Mouse (Mus musculus) midbrain, embryonic 11.5 days (tissue): ENCODE data around the gene Slc24a2. TPM values are rescaled to one million over a fixed set of nuclear protein-coding genes. Genes with fewer than 3 reads are reported as not detected.

Experiments
- ATAC-seq: fragments of 200-750 bp; cut with Nextera tagmentation; 2 replicates; pipeline ENCODE4 v1.8.0; 2017; ENCODE audit warnings: moderate TSS enrichment, moderate library complexity; ENCODE audit not compliant: low FRiP score
- DNase-seq: peaks from one replicate; pipeline ENCODE4 v3.0.0; 2015; ENCODE audit warnings: low spot score; ENCODE audit errors: missing footprints
- H3K27ac ChIP-seq: fragments of 300-500 bp; sonication (generic); 2 replicates; pipeline ENCODE4 v1.5.1; 2014; ENCODE audit warnings: low read depth, low read length
- H3K27me3 ChIP-seq: fragments of 300-500 bp; sonication (generic); 2 replicates; pipeline ENCODE4 v1.6.1; 2014; ENCODE audit warnings: mild to moderate bottlenecking, low read length, moderate library complexity, mixed read lengths; ENCODE audit not compliant: control insufficient read depth, insufficient read depth
- H3K36me3 ChIP-seq: fragments of 300-500 bp; sonication (generic); 2 replicates; pipeline ENCODE4 v1.6.1; 2014; ENCODE audit warnings: mild to moderate bottlenecking, low read length, moderate library complexity, mixed read lengths; ENCODE audit not compliant: control insufficient read depth, insufficient read depth
- H3K4me1 ChIP-seq: fragments of 300-500 bp; sonication (generic); 2 replicates; pipeline ENCODE4 v1.6.1; 2014; ENCODE audit warnings: low read length; ENCODE audit not compliant: control insufficient read depth, insufficient read depth
- H3K4me2 ChIP-seq: fragments of 300-500 bp; sonication (generic); 2 replicates; pipeline ENCODE4 v1.6.1; 2014; ENCODE audit warnings: mild to moderate bottlenecking, moderate library complexity
- H3K4me3 ChIP-seq: fragments of 300-500 bp; sonication (generic); 2 replicates; pipeline ENCODE4 v1.5.1; 2014; ENCODE audit warnings: low read depth, low read length
- H3K9ac ChIP-seq: fragments of 300-500 bp; sonication (generic); 2 replicates; pipeline ENCODE4 v1.6.1; 2014; ENCODE audit warnings: low read length
- H3K9me3 ChIP-seq: fragments of 300-500 bp; sonication (generic); 2 replicates; pipeline ENCODE4 v1.6.1; 2016; ENCODE audit warnings: low read length; ENCODE audit not compliant: control insufficient read depth
- WGBS: fragments of 180-500 bp; shearing (Covaris S2); extraction: QIAGEN DNeasy Blood & Tissue Kit; methylation state at CpG from one replicate; pipeline ENCODE4 v1.1.7; 2014; 5-methylcytosine and 5-hydroxymethylcytosine counted together
- polyA plus RNA-seq: library from polyadenylated mRNA; unstranded; fragments of >200 nt; fragmentation: Nextera tagmentation; extraction: Ambion mirVana; gene quantifications from 2 replicates; pipeline ENCODE4 v1.2.1, GENCODE M21; 2014

Slc24a2 gene
- polyA plus RNA-seq, 1 experiment from 2014 or later = 0.87 TPM

DNA sequence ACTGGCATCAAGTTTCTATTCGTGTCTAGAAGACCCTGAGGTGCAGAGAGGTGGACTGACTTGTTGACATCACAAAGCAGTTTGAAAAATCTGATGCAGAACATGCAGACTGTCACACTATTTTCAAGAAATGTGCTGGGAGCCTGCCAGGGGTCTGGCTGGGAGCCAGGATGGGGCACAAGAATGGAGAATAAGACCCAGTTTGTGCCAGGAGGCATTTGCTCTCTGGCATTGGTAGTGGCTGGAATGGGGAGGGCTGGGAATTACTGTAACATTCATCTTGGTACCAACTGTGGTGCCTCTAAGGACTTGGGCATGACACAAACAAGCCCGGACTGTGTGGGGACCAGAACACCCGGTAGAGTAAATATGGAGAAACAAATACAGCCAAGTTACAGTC, 89.4 kb downstream of the Slc24a2 start:
- H3K4me3 ChIP-seq = no peak overlapping the region
- H3K27ac ChIP-seq = no peak overlapping the region
- no peaks in the 10 kb centered on the region for H3K4me1 ChIP-seq
- H3K9ac ChIP-seq = no peak overlapping the region
- no peaks in the 10 kb centered on the region for H3K9me3 ChIP-seq
- no peak overlapping the region for H3K4me2 ChIP-seq
- H3K36me3 ChIP-seq = no peaks in the 10 kb centered on the region
- no peaks in the 10 kb centered on the region for H3K27me3 ChIP-seq
- 81% methylated on average over 3 of the region's 3 CpGs for WGBS
- DNase-seq (no peak), ATAC-seq (no peak)

DNA sequence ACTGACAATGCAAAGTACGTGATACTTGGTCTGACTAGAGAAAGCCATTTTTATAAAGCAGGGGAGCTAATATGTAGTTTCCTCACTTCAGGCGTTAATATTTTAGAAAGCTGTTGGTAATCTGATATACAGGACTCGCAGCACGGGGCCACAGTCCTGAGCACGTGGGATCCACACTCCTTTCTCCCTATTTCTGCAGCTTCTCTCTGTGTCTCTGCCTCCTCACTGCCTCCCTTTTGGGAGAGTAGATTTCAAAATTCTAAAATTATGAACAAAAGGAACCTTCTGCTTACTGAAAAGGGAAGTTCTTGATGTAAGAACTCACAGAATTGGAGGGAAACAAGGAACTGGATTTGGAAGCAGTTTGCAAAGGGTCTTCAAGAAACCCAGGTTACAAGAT, 97.8 kb downstream of the Slc24a2 start:
- no peaks in the 10 kb centered on the region for H3K9me3 ChIP-seq
- WGBS = 83% methylated on average over 5 of the region's 5 CpGs
- H3K4me1 ChIP-seq = no peaks in the 10 kb centered on the region
- DNase-seq (no peak), ATAC-seq (no peak)
- H3K36me3 ChIP-seq = no peaks in the 10 kb centered on the region
- no peak overlapping the region for H3K9ac ChIP-seq
- H3K27ac ChIP-seq = no peak overlapping the region
- H3K27me3 ChIP-seq = no peaks in the 10 kb centered on the region
- H3K4me3 ChIP-seq = no peak overlapping the region
- H3K4me2 ChIP-seq = no peak overlapping the region

DNA sequence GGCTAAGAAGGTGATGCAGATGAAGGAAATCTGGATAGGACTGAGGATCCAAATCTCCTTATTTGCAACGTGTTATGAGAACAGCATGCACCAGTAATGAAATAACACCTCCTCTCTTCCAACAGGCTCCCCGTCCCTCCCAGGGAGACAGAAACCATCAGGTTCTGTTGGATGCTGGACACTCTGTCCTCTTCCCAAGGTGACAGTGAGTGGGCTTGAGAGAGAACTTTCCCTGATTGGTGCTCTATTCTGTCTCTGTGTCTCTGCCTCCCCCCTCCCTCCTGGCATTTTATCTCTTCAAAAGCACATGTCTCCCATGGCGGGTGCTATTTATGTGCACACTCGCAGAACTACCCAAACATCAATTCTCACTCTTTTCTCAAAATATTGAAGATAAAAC, 103.5 kb downstream of the Slc24a2 start:
- 89% methylated on average over 4 of the region's 4 CpGs for WGBS
- DNase-seq = no peak
- H3K27me3 ChIP-seq = no peaks in the 10 kb centered on the region
- H3K27ac ChIP-seq = no peak overlapping the region
- no peak overlapping the region for H3K9ac ChIP-seq
- no peaks in the 10 kb centered on the region for H3K36me3 ChIP-seq
- no peak for ATAC-seq
- H3K4me1 ChIP-seq = no peaks in the 10 kb centered on the region
- H3K9me3 ChIP-seq = no peaks in the 10 kb centered on the region
- no peak overlapping the region for H3K4me2 ChIP-seq
- no peak overlapping the region for H3K4me3 ChIP-seq

DNA sequence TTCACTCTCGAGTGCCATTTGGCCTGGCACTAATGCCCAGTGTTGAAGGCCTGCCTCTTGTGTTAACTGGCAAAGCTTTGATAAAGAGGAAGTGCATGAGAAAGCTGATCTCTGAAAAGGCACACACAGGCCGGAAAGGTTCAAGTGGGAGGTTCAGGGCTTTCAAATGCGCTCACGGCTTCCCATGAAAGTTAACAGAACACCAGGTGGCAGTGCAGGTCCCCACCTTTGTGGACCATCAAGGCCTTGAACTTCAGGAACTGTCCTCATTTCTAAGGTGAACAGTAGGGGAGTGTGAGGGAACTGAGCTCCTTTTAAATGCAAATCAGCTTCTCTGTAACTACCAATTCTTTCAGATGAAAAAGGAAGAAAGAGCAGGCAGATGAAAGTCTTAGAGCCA, 110.5 kb downstream of the Slc24a2 start:
- ATAC-seq = no peak
- no peaks in the 10 kb centered on the region for H3K27me3 ChIP-seq
- no peak overlapping the region for H3K4me2 ChIP-seq
- DNase-seq = no peak
- no peaks in the 10 kb centered on the region for H3K9me3 ChIP-seq
- H3K4me3 ChIP-seq = no peak overlapping the region
- no peak overlapping the region for H3K9ac ChIP-seq
- H3K27ac ChIP-seq = no peak overlapping the region
- 55% methylated on average over 4 of the region's 4 CpGs for WGBS
- no peaks in the 10 kb centered on the region for H3K36me3 ChIP-seq
- H3K4me1 ChIP-seq = no peaks in the 10 kb centered on the region; the same call in 1 of the 2 replicates

DNA sequence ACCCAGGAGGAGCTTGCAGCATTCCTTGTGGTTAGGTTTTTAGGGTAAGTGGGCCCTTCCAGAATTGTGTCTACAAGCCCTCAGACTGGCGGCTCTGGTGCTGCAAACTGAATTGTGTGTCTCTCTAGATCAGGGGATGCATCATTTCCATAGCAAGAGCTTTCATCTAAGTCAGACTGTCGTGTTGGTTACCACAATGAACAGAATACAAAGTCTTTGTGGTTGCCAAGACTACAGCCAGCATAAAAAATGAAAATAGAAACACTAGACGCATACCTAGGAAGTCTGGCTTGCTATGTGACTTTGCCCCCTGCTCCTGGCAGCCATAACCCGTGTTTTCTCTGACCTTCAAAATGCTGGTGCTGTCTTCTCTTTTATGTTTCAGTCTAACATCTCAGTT, 114.6 kb downstream of the Slc24a2 start:
- Histone ChIP-seq H3K27ac (no peak overlapping the region), H3K4me1 (no peaks in the 10 kb centered on the region; the same call in 1 of the 2 replicates), H3K27me3 (no peaks in the 10 kb centered on the region), H3K4me3 (no peak overlapping the region), H3K9ac (no peak overlapping the region), H3K4me2 (no peak overlapping the region), H3K36me3 (no peaks in the 10 kb centered on the region), H3K9me3 (no peaks in the 10 kb centered on the region)
- DNase-seq = no peak
- WGBS = 57% methylated on average over 4 of the region's 4 CpGs
- ATAC-seq = no peak

DNA sequence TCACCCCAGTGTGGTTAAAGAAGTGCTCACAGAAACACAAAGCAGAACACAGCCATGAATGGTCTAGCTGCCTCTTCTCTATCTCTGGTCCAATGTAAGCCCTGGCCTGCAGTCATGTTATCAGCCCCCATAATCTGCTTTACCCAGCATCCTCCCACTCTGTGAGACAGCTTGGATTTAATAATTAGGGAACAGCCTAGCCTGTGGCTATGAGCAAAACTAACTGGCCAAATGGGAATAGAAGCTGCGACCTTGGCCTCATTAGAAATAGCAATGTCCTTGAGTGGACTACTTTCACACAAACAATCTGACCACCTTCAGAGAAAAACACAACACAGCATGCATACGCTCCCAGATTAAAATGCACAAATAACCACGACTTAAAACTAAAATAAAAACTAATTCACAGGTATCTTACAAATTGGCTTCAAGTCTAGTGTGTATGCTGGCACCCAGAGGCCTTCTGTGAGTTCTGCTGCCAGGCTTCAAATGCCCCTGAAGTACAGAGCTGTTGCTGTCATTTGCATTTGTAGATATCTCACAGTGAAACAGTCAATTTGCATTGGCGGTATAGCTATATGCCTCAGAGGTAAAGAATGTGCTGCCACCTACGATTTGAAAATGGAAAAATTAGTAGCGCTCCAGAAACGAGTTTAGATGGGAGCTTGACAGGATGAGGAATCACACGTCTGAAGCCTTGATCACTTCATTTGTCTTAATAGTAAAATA, 120.8 kb downstream of the Slc24a2 start:
- H3K9me3 ChIP-seq = no peaks in the 10 kb centered on the region
- DNase-seq = no peak
- H3K4me1 ChIP-seq = no peaks in the 10 kb centered on the region
- WGBS = 84% methylated on average over 8 of the region's 8 CpGs
- no peak overlapping the region for H3K27ac ChIP-seq
- no peak overlapping the region for H3K4me2 ChIP-seq
- H3K27me3 ChIP-seq = no peaks in the 10 kb centered on the region
- H3K9ac ChIP-seq = no peak overlapping the region
- no peak for ATAC-seq
- no peaks in the 10 kb centered on the region for H3K36me3 ChIP-seq
- H3K4me3 ChIP-seq = no peak overlapping the region

DNA sequence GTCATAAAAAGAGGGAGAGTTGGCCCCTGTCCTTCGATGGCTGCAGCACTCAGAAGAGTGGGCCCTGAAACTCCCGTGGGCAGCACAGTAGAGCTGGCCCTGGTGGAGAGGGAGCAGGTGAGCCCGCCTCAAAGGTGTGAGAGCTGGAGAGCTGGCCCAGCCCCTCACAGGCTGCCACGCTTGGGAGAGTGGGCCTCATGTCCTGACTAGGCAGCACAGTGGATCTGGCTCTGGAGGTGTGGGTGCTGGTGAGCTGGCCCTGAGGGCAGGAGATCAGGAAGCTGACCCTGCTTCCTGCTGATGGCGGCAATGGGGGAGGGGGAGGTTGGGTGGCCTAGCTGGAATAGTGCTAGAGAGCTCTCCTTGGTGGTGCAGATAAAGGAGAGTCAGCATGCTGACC, 129.3 kb downstream of the Slc24a2 start:
- Histone ChIP-seq H3K4me1 (no peaks in the 10 kb centered on the region), H3K27ac (no peak overlapping the region), H3K9me3 (no peaks in the 10 kb centered on the region), H3K27me3 (no peaks in the 10 kb centered on the region), H3K4me2 (no peak overlapping the region), H3K4me3 (no peak overlapping the region), H3K36me3 (no peaks in the 10 kb centered on the region), H3K9ac (no peak overlapping the region)
- DNase-seq = no peak
- WGBS = 82% methylated on average over 5 of the region's 5 CpGs
- ATAC-seq = peak; percentile 9; the same call in 1 of the 2 replicates

DNA sequence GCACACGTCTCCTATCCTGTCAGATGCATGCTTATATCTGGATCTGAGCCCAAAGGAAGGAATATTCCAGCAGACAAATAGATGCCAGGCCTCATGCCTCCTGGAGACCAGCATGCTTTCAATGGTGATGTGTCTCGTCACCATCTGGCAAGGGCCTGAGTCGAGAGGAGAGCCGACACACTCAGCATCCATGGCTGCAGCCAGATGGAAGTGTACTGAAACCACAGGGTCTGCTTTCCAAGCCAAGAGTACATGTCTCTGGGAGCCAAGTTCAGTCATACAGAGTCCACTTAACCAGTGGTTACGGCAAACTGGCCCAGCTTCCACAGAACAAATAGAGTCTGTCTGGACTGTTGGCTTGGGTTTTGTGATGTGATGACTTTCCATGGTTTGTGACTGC, 134.1 kb downstream of the Slc24a2 start:
- Histone ChIP-seq H3K27ac (no peak overlapping the region), H3K36me3 (no peaks in the 10 kb centered on the region), H3K27me3 (no peaks in the 10 kb centered on the region), H3K4me3 (no peak overlapping the region), H3K4me2 (no peak overlapping the region), H3K4me1 (no peaks in the 10 kb centered on the region), H3K9me3 (no peaks in the 10 kb centered on the region), H3K9ac (no peak overlapping the region)
- DNase-seq (no peak), ATAC-seq (no peak)
- 92% methylated on average over 5 of the region's 5 CpGs for WGBS

DNA sequence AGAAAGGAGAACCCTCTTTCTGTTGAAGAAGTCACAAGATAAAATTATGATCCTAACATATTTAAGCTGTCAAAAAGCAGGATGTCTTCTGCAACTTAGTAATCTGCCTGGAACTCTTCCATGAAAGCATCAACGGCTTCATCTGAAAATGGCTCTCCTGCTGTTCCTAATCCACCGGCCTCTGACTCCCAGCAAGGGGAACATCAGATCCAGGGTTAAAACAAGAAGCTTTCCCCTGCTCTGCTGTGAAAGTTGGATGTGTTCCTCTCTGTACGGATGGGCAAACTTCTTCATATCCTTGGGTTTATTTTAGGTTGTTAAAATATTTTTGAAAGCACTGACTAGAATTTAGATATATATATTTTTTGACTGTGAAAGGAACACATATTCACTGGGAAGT, 136.7 kb downstream of the Slc24a2 start:
- no peak overlapping the region for H3K27ac ChIP-seq
- H3K36me3 ChIP-seq = no peaks in the 10 kb centered on the region
- H3K9me3 ChIP-seq = no peaks in the 10 kb centered on the region
- H3K9ac ChIP-seq = no peak overlapping the region
- H3K4me2 ChIP-seq = no peak overlapping the region
- ATAC-seq (no peak), DNase-seq (no peak)
- no peaks in the 10 kb centered on the region for H3K4me1 ChIP-seq
- no peak overlapping the region for H3K4me3 ChIP-seq
- no peaks in the 10 kb centered on the region for H3K27me3 ChIP-seq
- 86% methylated on average over 3 of the region's 3 CpGs for WGBS
